Mouse (Mus musculus) G1E (cell line): ENCODE measurements around the gene Tmem116. TPM values are rescaled to one million over a fixed set of nuclear protein-coding genes. Genes with fewer than 3 reads are reported as not detected.

Experiments
- ATAC-seq: 2 replicates; pipeline ENCODE4 v1.8.0; 2016; ENCODE audit warnings: mild to moderate bottlenecking; ENCODE audit not compliant: insufficient number of reproducible peaks, poor library complexity, low FRiP score, severe bottlenecking; ENCODE audit errors: extremely low read depth
- DNase-seq: peaks from one replicate; pipeline ENCODE4 v3.0.0; 2012; ENCODE audit warnings: low spot score
- H3K27me3 ChIP-seq: 2 replicates; pipeline ENCODE4 v1.6.1; 2012; ENCODE audit warnings: mild to moderate bottlenecking, low read length, inconsistent platforms; ENCODE audit not compliant: insufficient read depth
- H3K36me3 ChIP-seq: replicated peaks from 2 replicates; pipeline ENCODE3; 2012; ENCODE audit warnings: mild to moderate bottlenecking, inconsistent platforms
- H3K4me1 ChIP-seq: 2 replicates; pipeline ENCODE4 v1.6.1; 2012; ENCODE audit warnings: low read depth, low read length, inconsistent platforms, mixed read lengths; ENCODE audit not compliant: insufficient read depth
- H3K4me3 ChIP-seq: 2 replicates; pipeline ENCODE4 v1.5.1; 2012; ENCODE audit warnings: low read depth, mild to moderate bottlenecking, inconsistent platforms, low read length, moderate library complexity, mixed read lengths
- H3K9me3 ChIP-seq: replicated peaks from 2 replicates; pipeline ENCODE4 v1.6.1; 2012; ENCODE audit warnings: inconsistent platforms
- CTCF ChIP-seq: IDR thresholded peaks from 2 replicates; pipeline ENCODE4 v1.5.1; 2012; ENCODE audit warnings: low read depth, low read length, inconsistent platforms, mixed read lengths
- GATA1 ChIP-seq: IDR thresholded peaks from 2 replicates; pipeline ENCODE4 v1.6.1; 2012; ENCODE audit warnings: borderline replicate concordance, low read length, inconsistent platforms, mixed read lengths
- GATA2 ChIP-seq: IDR thresholded peaks from 2 replicates; pipeline ENCODE4 v1.6.1; 2012; ENCODE audit warnings: low read depth, low read length, inconsistent platforms, borderline replicate concordance
- POLR2AphosphoS5 ChIP-seq: IDR thresholded peaks from 2 replicates; pipeline ENCODE4 v1.6.1; 2012; ENCODE audit warnings: low read depth, low read length, inconsistent platforms; ENCODE audit not compliant: insufficient replicate concordance
- TAL1 ChIP-seq: conservative IDR thresholded peaks from 2 replicates; pipeline ENCODE4 v1.6.1; 2012; ENCODE audit warnings: low read depth, low read length, inconsistent platforms, mixed read lengths
- polyA plus RNA-seq: library from polyadenylated mRNA; stranded (reverse); fragments of >175 nt; gene quantifications from 2 replicates; pipeline ENCODE4 v1.2.3, GENCODE M21; 2012
- total RNA-seq, 2 experiments: library from RNA; stranded (forward) in 1 of 2; stranded (reverse) in 1 of 2; fragments of 200-1000 nt in 1 of 2; fragments of >200 nt in 1 of 2; fragmentation: Nextera tagmentation in 1 of 2; gene quantifications; 2 replicates each; pipeline ENCODE4 v1.2.3; 2014 to 2017

The Tmem116 gene
- total and polyA plus RNA-seq, 3 experiments = 2.6 to 10.6 (median 6.1) TPM

DNA sequence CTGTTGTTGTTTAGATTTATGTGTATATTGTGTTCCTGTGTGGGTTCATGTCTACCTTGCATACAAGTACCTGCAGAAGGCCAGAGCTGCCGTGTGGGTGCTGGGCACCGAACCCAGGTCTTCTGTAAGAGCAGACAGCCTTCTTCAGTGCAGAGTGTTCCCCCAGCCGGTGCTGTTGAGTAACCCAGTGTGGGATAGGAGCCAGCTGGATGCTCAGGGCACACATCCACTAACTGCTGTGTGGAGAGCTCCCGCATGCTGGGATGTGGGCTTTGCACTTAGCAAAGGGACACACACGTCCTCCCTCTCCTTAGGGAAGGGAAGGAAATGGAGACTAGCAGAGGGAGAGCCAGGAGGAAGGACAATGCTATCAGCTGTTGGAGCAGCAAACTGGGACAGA, 13.6 kb upstream of the Tmem116 start:
- TF ChIP-seq POLR2AphosphoS5 = no peak
- no peak for TF ChIP-seq TAL1
- TF ChIP-seq GATA1 = no peak
- no peak for TF ChIP-seq CTCF
- no peak for TF ChIP-seq GATA2
- Histone ChIP-seq H3K4me1 (peaks cover 14% of the 10 kb centered on the region), H3K27me3 (no peaks in the 10 kb centered on the region), H3K36me3 (peaks cover 97% of the 10 kb centered on the region), H3K4me3 (no peak overlapping the region), H3K9me3 (no peaks in the 10 kb centered on the region)
- no peak for DNase-seq
- ATAC-seq = no peak

DNA sequence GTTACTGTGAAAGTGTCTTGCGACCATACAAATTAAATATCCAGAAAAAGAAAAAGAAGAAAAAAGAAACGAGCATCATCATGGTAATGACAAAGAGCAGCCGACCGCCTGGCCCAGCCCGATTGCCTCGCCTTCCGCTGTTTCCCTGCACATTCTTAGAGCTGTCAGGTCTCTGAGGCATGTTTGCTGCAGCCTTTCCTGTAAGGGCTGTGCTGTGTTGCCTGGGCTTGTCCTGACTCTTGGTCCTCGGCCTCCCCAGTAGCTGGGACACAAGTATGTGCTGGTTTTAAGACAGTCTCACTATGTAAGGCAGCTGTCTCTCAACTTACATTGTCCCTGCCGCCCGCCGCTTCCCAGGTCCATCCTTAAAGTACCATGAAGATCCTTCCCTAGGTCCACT, 12.9 kb upstream of the Tmem116 start:
- Histone ChIP-seq H3K9me3 (no peaks in the 10 kb centered on the region), H3K4me1 (peaks cover 15% of the 10 kb centered on the region), H3K36me3 (peaks cover 97% of the 10 kb centered on the region), H3K27me3 (no peaks in the 10 kb centered on the region), H3K4me3 (no peak overlapping the region)
- no peak for DNase-seq
- no peak for ATAC-seq
- TF ChIP-seq GATA1 = no peak
- no peak for TF ChIP-seq GATA2
- no peak for TF ChIP-seq TAL1
- TF ChIP-seq CTCF = no peak
- no peak for TF ChIP-seq POLR2AphosphoS5

DNA sequence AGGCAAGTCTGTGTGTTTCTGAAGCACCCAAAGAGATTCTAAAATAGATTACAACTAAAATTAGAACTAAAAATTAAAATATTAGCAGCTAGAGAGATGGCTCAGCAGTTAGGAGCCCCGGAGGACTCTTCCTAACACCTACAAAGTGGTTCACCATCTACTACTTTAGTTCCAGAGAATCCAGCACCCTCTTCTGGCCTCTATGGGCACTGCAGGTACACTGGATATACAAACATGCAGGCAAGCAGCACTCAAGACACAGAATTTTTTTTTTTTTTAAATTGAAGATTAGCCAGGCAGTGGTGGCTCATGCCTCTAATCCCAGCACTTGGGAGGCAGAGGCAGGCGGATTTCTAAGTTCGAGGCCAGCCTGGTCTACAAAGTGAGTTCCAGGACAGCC, 8.1 kb upstream of the Tmem116 start:
- DNase-seq (no peak), ATAC-seq (no peak)
- H3K9me3 ChIP-seq = no peaks in the 10 kb centered on the region
- TF ChIP-seq CTCF (peak; percentile 29; the same call in 1 of the 2 replicates), GATA2 (no peak), GATA1 (no peak)
- H3K4me1 ChIP-seq = peaks cover 53% of the 10 kb centered on the region
- H3K27me3 ChIP-seq = no peaks in the 10 kb centered on the region
- peaks cover 99% of the 10 kb centered on the region for H3K36me3 ChIP-seq
- H3K4me3 ChIP-seq = no peak overlapping the region

DNA sequence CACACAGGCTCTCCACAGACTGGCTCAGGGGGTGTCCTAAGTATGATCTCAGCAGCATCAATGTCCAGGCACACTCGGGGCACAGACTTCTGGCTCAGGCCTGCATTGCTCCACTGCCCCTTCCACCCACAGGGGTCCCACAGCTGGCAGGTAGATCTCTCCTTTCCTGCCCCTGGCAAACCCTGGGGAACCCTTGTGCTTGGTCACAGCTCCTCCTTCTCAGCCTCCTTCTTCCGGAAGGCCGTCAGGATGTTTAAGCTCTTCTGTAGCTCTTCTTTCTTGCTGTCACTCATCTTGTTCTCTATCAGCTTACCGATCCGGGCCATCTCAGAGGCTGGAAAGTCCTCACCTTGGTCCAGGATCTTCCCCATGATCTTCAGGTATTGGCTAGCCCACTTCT, 6.8 kb upstream of the Tmem116 start:
- no peak for DNase-seq
- no peak overlapping the region for H3K4me3 ChIP-seq
- no peaks in the 10 kb centered on the region for H3K27me3 ChIP-seq
- H3K36me3 ChIP-seq = peaks cover 99% of the 10 kb centered on the region
- TF ChIP-seq GATA2 = no peak
- no peak for TF ChIP-seq TAL1
- no peak for TF ChIP-seq CTCF
- no peak for TF ChIP-seq POLR2AphosphoS5
- no peak for TF ChIP-seq GATA1
- H3K9me3 ChIP-seq = no peaks in the 10 kb centered on the region
- peaks cover 62% of the 10 kb centered on the region for H3K4me1 ChIP-seq
- no peak for ATAC-seq

DNA sequence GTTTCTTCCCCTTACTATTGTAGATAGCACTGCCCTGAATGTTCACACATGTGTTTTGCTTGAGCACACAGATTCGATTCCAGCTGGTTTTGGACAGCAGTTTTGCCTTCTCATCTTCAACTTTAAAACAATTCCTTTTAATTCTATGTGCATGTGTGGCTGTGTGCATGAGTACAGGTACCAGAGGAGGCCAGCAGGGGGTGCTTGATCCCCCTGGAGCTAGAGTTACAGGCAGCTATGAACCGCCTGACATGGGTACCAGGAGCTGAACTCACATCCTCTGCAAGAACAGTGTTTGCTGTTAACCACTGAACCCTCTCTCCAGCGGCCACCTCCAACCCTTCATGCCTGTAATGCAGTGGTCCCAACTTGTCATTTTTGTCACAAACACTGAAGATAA, 3.2 kb upstream of the Tmem116 start:
- no peaks in the 10 kb centered on the region for H3K9me3 ChIP-seq
- DNase-seq (no peak), ATAC-seq (no peak)
- H3K36me3 ChIP-seq = peaks cover 78% of the 10 kb centered on the region
- H3K27me3 ChIP-seq = no peaks in the 10 kb centered on the region
- TF ChIP-seq GATA2 = no peak
- TF ChIP-seq CTCF = 0 out of 2 replicates have a peak, but pooled peaks have one; percentile 22
- no peak overlapping the region for H3K4me3 ChIP-seq
- peaks cover 75% of the 10 kb centered on the region for H3K4me1 ChIP-seq

DNA sequence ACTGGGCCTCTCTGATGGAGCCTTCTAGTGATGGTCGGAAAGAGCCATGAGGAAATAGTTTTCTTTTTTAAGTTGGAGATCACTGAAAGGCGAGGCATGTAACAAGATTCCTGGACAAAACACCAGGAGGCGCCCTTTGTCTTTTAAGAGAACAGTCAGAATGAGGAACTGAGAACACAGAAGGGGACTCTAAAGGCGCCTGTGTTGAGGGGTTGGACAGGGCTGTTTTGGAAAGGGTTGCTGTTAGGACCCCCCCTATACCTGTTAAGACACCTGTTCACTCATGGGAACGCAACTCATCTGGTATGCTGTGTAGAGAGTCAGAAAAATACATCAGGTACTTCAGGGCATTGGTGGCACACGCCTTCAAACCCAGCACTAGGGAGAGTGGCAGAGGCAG, 1.7 kb upstream of the Tmem116 start:
- Histone ChIP-seq H3K36me3 (peaks cover 78% of the 10 kb centered on the region), H3K9me3 (no peaks in the 10 kb centered on the region), H3K4me1 (peaks cover 79% of the 10 kb centered on the region), H3K27me3 (no peaks in the 10 kb centered on the region), H3K4me3 (no peak overlapping the region; the same call in 1 of the 2 replicates)
- ATAC-seq = no peak
- no peak for DNase-seq
- TF ChIP-seq GATA1 = no peak
- TF ChIP-seq CTCF = no peak
- TF ChIP-seq GATA2 = no peak
- TF ChIP-seq TAL1 = no peak
- TF ChIP-seq POLR2AphosphoS5 = no peak

DNA sequence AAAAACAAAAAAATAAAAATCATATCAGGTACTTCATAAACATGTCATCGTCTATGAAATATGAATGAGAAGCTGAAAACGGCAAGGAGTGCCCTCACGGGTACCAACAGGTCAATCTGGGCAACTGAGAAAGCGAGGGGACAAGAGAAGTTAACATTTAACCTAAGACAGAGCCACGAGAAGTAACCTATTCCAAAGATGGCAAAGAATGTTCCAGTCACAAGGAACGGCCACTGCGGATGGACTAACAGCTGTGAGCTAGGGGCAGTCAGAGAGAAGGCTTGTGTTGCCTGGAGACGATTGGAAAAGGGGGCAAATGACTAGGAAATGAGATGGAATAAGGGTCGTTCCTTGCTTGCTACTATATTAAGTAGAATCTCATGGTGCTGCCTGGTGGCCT, 1.2 kb upstream of the Tmem116 start:
- no peak for DNase-seq
- Histone ChIP-seq H3K4me3 (peak overlapping the region; percentile 59; the same call in 1 of the 2 replicates), H3K36me3 (peaks cover 77% of the 10 kb centered on the region), H3K4me1 (peaks cover 79% of the 10 kb centered on the region), H3K27me3 (no peaks in the 10 kb centered on the region), H3K9me3 (no peaks in the 10 kb centered on the region)
- ATAC-seq = no peak
- no peak for TF ChIP-seq GATA2
- TF ChIP-seq TAL1 = no peak
- TF ChIP-seq POLR2AphosphoS5 = no peak
- TF ChIP-seq CTCF = no peak
- no peak for TF ChIP-seq GATA1
